Mouse (Mus musculus) effector memory CD4-positive, alpha-beta T cell, adult 7 months (primary cell): ENCODE results near the gene Doc2a. TPM values are rescaled to one million over a fixed set of nuclear protein-coding genes. Genes with fewer than 3 reads are reported as not detected.

Experiments used
- polyA plus RNA-seq: library from polyadenylated mRNA; unstranded; fragments of 100-300 nt; shearing (Covaris generic); gene quantifications from one replicate; pipeline ENCODE4 v1.2.1, GENCODE M21; 2017

Gene Doc2a
- 0.45 TPM for polyA plus RNA-seq

GRCm38 (mm10) chr7:126847116-126847420, at the start of gene Doc2a:
Gene Doc2a (plus strand): TSS chr7:126847416.

DNA sequence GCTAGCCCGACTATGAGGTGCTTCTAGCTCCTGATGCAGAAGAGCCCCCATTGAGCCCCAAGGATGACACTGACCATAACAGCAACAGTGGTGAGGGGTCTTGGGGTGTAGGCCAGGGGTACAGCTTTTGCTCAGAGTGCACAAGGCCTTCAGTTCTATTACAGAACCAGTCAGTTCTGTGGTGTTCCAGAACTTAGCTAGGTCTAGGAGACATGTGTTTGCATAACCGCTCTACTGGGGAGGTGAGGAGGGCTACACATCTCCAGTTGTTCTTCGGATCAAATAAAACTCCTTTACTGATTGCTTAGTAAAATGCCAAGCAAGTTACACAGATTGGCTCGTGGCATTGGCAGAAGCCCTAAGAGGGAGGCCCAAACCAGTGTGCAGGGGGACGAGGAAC, 15.7 kb upstream of the Doc2a start, which contains the start of gene 4930451I11Rik:
Gene 4930451I11Rik, minus strand, starts transcription at position 101 of the 400 bp plus-strand sequence.

GRCm38 (mm10) chr7:126861429-126862130, 14.4 kb downstream of the Doc2a start, which contains the start of gene Hirip3:
Gene Hirip3 (plus strand): TSS chr7:126861972.

DNA sequence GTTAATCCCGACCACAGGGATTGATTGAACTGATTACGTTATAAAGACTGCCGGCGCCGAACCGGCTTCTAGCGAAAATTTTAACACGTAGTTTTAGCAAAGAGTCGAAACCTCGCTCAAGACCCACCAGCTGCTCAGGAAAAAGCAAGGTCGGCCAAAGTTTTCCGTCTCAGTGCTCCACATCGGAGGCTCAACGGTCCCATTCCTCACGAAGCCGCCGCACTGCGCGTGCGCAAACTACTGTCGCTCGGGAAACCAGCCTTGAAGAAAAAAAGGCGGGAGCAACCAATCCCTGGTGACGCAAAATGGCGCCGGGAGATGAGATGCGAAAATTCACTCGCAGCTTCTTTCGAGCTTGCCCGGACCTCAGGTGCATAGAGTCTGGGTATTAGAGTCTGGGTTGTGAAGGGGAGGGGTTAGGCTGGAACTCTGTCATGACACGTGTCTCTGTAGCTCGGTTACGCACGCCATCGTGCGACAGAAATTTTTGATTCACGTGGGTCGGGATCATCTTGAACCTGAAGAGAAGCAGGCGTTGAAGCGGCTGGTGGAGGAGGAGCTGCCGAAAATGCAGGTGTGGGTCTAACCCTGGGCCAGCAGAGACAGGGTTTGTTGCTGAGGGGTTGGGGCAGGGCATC, 15.1 kb downstream of the Doc2a start, which contains the start of gene Ino80e:
Gene Ino80e, minus strand, starts transcription at position 231 of the 638 bp plus-strand sequence.

DNA sequence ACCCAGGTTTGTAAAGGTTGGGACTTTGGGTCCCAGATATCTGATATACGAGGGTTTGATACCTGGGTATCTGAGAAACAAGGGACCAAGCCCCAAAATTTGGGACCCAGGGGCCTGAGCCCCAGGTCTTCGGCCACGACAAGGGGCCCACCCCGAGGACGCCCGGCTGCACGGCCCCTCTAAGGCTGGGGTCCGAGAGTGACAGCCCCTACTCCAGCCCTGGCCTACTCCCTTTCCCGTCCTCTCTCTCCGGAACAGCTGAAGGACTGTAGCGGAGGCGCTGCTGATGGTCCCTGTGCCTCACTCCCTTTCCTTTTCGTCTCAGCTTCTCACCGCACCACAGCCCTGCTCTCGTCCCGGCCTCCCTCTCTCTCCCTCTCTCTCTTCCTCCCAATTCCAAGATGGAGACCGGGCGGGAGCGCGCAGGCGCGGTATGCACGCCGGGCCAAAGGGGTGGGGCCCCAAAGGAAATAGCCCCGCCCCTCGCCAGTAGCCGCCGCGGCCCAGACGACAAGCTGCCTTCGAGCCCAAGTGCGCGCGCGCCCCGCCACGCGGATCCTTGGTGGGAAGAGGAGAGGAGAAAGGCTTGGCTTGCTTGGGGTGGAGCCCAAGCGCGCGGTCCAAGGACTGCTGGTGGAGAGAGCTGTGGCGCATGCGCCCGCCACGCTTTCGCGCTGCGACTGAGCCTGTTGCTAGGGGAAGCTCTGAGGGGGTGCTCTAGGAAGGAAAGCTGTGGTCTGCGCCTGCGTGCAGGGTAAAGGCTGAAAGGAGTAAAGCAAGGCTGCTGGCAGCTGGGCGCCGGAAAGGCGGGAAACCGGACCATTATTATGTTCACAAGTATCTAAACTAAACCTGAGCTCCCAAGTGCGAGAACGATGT, 37.3 kb downstream of the Doc2a start, which contains the start of gene Taok2:
Gene Taok2, minus strand, starts transcription at position 418 of the 879 bp plus-strand sequence.

Other genes starting within 250 kb of the Doc2a start
- 1.8 TPM for gene Nupr1, start 216.6 kb upstream of the Doc2a start, polyA plus RNA-seq
- 79.6 TPM for gene Sgf29, start 198.1 kb upstream of the Doc2a start, polyA plus RNA-seq
- gene Sult1a1, start 171.0 kb upstream of the Doc2a start, polyA plus RNA-seq, result 0.29 TPM
- 102 TPM for gene Bola2, start 152.0 kb upstream of the Doc2a start, polyA plus RNA-seq
- gene Slx1b, start 151.6 kb upstream of the Doc2a start, polyA plus RNA-seq, result 2.0 TPM
- gene Coro1a, start 139.6 kb upstream of the Doc2a start, polyA plus RNA-seq, result 1,760 TPM
- 18.7 TPM for gene Mapk3, start 87.8 kb upstream of the Doc2a start, polyA plus RNA-seq
- gene Gdpd3, start 81.1 kb upstream of the Doc2a start, polyA plus RNA-seq, result 2.5 TPM
- gene Ypel3, start 70.5 kb upstream of the Doc2a start, polyA plus RNA-seq, result 341 TPM
- 2.8 TPM for gene Tbx6, start 65.9 kb upstream of the Doc2a start, polyA plus RNA-seq
- 405 TPM for gene Ppp4c, start 54.9 kb upstream of the Doc2a start, polyA plus RNA-seq
- not detected for gene Fam57b, start 49.7 kb upstream of the Doc2a start, polyA plus RNA-seq
- not detected for gene 4930451I11Rik, start 15.8 kb upstream of the Doc2a start, polyA plus RNA-seq
- 13.9 TPM for gene Hirip3, start 14.6 kb downstream of the Doc2a start, polyA plus RNA-seq
- gene Ino80e, start 15.0 kb downstream of the Doc2a start, polyA plus RNA-seq, result 55.1 TPM
- gene Taok2, start 37.3 kb downstream of the Doc2a start, polyA plus RNA-seq, result 39.3 TPM
- 41.2 TPM for gene Tmem219, start 75.5 kb downstream of the Doc2a start, polyA plus RNA-seq
- gene Kctd13, start 81.5 kb downstream of the Doc2a start, polyA plus RNA-seq, result 37.4 TPM
- 0.30 TPM for gene Asphd1, start 102.2 kb downstream of the Doc2a start, polyA plus RNA-seq
- gene Sez6l2, start 103.1 kb downstream of the Doc2a start, polyA plus RNA-seq, result 0.27 TPM
- gene Cdipt, start 128.5 kb downstream of the Doc2a start, polyA plus RNA-seq, result 127 TPM
- gene Cdiptos, start 128.7 kb downstream of the Doc2a start, polyA plus RNA-seq, result 0.57 TPM
- 75.7 TPM for gene Mvp, start 167.2 kb downstream of the Doc2a start, polyA plus RNA-seq
- gene Pagr1b, start 169.1 kb downstream of the Doc2a start, polyA plus RNA-seq, result 1.7 TPM
- gene Pagr1a, start 169.9 kb downstream of the Doc2a start, polyA plus RNA-seq, result 49.8 TPM
- gene Gm42742, start 173.7 kb downstream of the Doc2a start, polyA plus RNA-seq, result 13.4 TPM
- 4.9 TPM for gene Prrt2, start 173.8 kb downstream of the Doc2a start, polyA plus RNA-seq
- 66.5 TPM for gene Maz, start 179.6 kb downstream of the Doc2a start, polyA plus RNA-seq
- gene Kif22, start 195.1 kb downstream of the Doc2a start, polyA plus RNA-seq, result 3.0 TPM
- gene Zg16, start 239.9 kb downstream of the Doc2a start, polyA plus RNA-seq, result not detected
- 70.4 TPM for gene AI467606, start 243.9 kb downstream of the Doc2a start, polyA plus RNA-seq